Mouse (Mus musculus): Measurements from ENCODE around the gene Arhgap23. TPM values are rescaled to one million over a fixed set of nuclear protein-coding genes. Genes with fewer than 3 reads are reported as not detected.

The Arhgap23 gene
- polyA plus RNA-seq, 1 experiment from 2014 or later, result 4.2 TPM

DNA sequence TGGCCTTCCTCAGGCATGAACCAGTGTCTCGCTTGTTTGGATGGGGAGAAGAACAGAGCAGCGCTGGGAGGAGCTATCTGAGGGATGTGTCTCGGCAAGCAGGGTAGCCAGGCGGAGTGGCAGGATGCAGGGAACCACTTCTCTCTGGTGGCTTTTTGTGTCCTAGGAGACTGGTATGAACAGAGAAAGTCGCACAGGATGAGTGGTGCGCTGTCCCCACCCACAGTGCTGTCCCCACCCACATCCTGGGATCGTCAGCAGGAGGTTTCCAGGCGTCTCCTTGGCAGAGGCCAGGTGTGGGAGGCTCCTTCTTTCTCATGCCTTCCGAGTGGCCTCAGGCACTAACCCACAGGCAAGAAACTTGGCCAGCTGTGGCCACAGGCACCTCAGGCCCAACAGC lies 87.0 kb downstream of the Arhgap23 start:
- Histone ChIP-seq H3K9me3 (no peaks in the 10 kb centered on the region), H3K27me3 (peaks cover 59% of the 10 kb centered on the region), H3K4me2 (no peak overlapping the region), H3K27ac (no peak overlapping the region), H3K9ac (no peak overlapping the region), H3K36me3 (replicated peaks) (no peaks in the 10 kb centered on the region), H3K4me3 (replicated peaks) (no peak overlapping the region), H3K4me1 (peaks cover 22% of the 10 kb centered on the region)
- 38% methylated on average over 9 of the region's 9 CpGs for WGBS
- ATAC-seq (ENCODE audit: low FRiP score), result no peak

DNA sequence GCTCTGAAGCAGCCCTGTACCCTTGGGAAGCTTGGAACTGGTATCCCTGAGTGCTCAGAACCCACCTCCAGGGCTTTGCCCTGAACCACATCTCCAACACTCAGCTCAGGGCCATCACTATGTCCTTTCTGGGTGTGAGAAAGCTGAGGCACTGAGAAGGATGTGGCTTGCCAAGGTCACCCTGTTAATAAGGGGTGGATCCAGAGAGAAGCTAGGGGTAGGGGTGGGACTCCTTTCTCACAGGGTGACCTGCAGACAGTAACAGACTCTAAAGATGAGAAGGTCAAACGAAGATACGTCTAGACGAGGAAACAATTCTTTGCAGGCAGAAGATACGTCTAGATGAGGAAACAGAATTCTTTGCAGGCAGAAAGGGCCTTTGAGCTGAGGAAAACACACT lies 87.5 kb downstream of the Arhgap23 start:
- 85% methylated on average over 4 of the region's 4 CpGs for WGBS
- Histone ChIP-seq H3K36me3 (replicated peaks) (no peaks in the 10 kb centered on the region), H3K27me3 (peaks cover 55% of the 10 kb centered on the region), H3K4me3 (replicated peaks) (no peak overlapping the region), H3K4me1 (peaks cover 22% of the 10 kb centered on the region), H3K9me3 (no peaks in the 10 kb centered on the region), H3K4me2 (no peak overlapping the region), H3K27ac (no peak overlapping the region), H3K9ac (no peak overlapping the region)
- ATAC-seq (ENCODE audit: low FRiP score), result no peak

DNA sequence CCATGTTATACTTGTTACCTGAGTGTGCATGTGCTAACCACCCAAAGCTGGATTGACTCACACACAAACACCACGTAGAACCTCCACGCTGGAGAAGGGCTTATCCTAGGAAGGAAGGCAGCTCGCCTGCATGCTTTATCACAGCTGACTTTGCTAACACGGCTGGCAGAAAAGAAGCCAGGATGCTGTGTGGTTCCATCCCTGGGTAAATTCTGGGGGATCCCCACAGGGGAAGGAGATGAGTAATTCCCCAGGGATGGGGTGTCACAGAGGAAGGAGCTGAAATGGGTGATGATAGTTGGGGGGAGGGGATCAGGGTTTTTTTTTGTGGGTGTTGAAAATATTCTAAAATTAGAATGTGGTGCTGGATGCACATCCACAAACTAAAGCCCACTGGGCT lies 90.5 kb downstream of the Arhgap23 start:
- H3K4me3 ChIP-seq (replicated peaks), result no peak overlapping the region
- no peak overlapping the region for H3K4me2 ChIP-seq
- WGBS, result 86% methylated on average over 4 of the region's 4 CpGs
- H3K4me1 ChIP-seq, result peaks cover 24% of the 10 kb centered on the region
- H3K9ac ChIP-seq, result no peak overlapping the region
- H3K36me3 ChIP-seq (replicated peaks), result no peaks in the 10 kb centered on the region
- no peaks in the 10 kb centered on the region for H3K9me3 ChIP-seq
- H3K27me3 ChIP-seq, result peaks cover 25% of the 10 kb centered on the region
- ATAC-seq (ENCODE audit: low FRiP score), result no peak
- H3K27ac ChIP-seq, result no peak overlapping the region

DNA sequence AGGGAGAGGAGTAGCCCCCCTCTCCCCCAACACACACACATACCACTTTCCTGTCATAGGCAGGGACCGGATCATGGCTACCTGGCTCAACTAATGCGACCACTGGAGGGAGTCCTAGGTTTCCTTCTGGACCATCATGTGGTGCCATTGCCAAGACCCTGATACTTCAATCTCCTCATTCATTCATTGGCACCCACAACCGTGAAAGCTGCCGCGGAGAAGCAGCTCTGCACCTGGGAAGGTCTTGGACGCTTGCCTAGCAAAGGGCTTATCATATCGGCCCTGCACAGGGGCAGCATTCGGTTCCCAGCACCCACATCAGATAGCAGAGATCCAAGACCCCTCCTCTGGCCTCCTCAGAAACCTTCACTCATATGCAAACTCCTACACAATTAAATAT lies 91.0 kb downstream of the Arhgap23 start:
- no peak overlapping the region for H3K27ac ChIP-seq

DNA sequence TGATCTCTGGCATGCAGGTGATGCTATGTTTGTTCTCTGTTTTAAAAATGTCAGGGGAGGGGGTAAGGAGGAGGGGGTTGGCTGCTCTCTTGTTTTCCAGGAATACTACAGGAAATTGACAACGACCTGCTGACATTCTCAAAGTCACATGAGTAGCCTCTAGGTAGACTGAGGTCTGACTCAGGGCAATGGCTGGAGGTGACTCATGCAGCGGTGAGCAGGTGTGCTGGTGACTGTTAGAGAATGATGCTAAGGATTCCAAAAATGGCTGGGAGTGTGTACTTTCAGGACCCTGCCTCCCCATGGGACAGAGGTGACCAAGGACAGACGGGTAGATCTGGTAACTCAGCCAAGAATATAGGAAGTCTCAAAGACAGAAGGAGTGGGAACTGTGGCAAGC lies 92.9 kb downstream of the Arhgap23 start:
- Histone ChIP-seq H3K27me3 (peaks cover 3% of the 10 kb centered on the region; the same call in 1 of the 2 replicates), H3K4me2 (no peak overlapping the region), H3K4me3 (replicated peaks) (no peak overlapping the region), H3K9me3 (no peaks in the 10 kb centered on the region), H3K36me3 (replicated peaks) (no peaks in the 10 kb centered on the region), H3K4me1 (peaks cover 32% of the 10 kb centered on the region), H3K27ac (no peak overlapping the region), H3K9ac (no peak overlapping the region)
- no peak for ATAC-seq (ENCODE audit: low FRiP score)
- 83% methylated on average over 3 of the region's 3 CpGs for WGBS

More for the DNA sequence above, 91.0 kb downstream of the Arhgap23 start:
- H3K4me3 ChIP-seq (replicated peaks), result no peak overlapping the region
- H3K9ac ChIP-seq, result no peak overlapping the region
- no peaks in the 10 kb centered on the region for H3K36me3 ChIP-seq (replicated peaks)
- no peak overlapping the region for H3K4me2 ChIP-seq
- H3K4me1 ChIP-seq, result peaks cover 22% of the 10 kb centered on the region
- H3K9me3 ChIP-seq, result no peaks in the 10 kb centered on the region
- H3K27me3 ChIP-seq, result peaks cover 20% of the 10 kb centered on the region
- WGBS, result 59% methylated on average over 8 of the region's 8 CpGs
- ATAC-seq (ENCODE audit: low FRiP score), result no peak

DNA sequence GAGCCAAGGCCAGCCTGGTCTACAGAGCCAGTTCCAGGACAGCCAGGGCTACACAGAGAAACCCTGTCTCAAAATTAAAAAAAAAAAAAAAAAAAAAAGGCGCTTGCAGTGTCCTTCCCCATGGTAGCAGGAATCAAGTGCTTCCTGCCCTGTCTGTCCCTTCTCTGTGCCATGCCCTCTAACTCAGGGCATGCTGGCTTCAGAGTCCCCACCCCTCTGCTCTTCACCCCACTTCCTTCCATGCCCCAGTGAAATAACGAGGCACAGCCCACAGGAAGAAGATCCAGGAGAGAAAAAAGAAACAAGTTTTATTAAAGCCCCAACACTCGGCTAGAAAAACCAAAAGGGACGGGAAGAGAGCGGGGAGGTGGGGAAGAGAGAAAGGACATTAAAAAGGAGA lies 93.7 kb downstream of the Arhgap23 start:
- Histone ChIP-seq H3K9ac (no peak overlapping the region), H3K27me3 (no peaks in the 10 kb centered on the region; the same call in 1 of the 2 replicates), H3K4me1 (peaks cover 32% of the 10 kb centered on the region), H3K9me3 (no peaks in the 10 kb centered on the region), H3K36me3 (replicated peaks) (no peaks in the 10 kb centered on the region), H3K27ac (no peak overlapping the region), H3K4me3 (replicated peaks) (no peak overlapping the region), H3K4me2 (no peak overlapping the region)
- 53% methylated on average over 5 of the region's 5 CpGs for WGBS
- no peak for ATAC-seq (ENCODE audit: low FRiP score)

DNA sequence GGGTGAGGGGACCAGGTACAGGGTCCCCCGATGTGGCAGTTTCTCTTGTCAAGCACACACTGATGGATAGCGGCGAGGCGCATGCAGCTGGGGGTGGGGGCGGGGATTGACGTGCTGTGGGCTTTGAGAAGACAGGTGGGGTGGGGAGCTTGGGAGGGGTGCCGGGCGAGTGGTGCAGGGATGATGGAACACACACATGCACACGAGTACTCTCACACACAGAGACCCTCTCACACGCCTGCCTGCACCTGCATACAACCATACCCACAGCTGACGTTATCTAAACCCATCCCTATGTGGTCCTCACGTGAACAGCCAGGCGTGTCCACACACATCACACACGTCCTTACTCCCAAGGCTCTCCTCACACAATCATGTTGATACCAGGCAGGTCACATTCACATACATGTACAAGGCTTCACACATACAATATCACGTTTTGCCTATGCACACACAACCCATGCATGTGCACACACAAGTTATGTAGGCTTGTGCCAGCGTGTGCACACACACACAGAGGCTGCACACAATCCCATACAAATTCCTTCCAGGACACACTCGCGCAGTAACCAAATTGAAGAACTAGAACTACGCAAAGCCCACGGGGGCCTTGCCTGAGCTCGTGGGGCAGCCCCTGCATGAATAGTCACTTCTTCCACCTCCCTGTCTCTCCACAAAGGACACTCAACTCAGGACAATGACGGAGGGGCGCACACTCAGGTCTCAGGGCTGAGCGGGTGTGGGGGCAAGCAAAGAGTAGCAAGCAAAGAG lies 94.6 kb downstream of the Arhgap23 start:
- Histone ChIP-seq H3K4me1 (peaks cover 32% of the 10 kb centered on the region), H3K27ac (no peak overlapping the region; the same call in 1 of the 2 replicates), H3K4me2 (no peak overlapping the region), H3K27me3 (no peaks in the 10 kb centered on the region; the same call in 1 of the 2 replicates), H3K9ac (no peak overlapping the region), H3K9me3 (no peaks in the 10 kb centered on the region), H3K36me3 (replicated peaks) (peaks cover 6% of the 10 kb centered on the region; the same call in 1 of the 2 replicates), H3K4me3 (replicated peaks) (no peak overlapping the region)
- WGBS, result 48% methylated on average over 24 of the region's 24 CpGs
- peak; percentile 42; the same call in 1 of the 2 replicates for ATAC-seq (ENCODE audit: low FRiP score)

DNA sequence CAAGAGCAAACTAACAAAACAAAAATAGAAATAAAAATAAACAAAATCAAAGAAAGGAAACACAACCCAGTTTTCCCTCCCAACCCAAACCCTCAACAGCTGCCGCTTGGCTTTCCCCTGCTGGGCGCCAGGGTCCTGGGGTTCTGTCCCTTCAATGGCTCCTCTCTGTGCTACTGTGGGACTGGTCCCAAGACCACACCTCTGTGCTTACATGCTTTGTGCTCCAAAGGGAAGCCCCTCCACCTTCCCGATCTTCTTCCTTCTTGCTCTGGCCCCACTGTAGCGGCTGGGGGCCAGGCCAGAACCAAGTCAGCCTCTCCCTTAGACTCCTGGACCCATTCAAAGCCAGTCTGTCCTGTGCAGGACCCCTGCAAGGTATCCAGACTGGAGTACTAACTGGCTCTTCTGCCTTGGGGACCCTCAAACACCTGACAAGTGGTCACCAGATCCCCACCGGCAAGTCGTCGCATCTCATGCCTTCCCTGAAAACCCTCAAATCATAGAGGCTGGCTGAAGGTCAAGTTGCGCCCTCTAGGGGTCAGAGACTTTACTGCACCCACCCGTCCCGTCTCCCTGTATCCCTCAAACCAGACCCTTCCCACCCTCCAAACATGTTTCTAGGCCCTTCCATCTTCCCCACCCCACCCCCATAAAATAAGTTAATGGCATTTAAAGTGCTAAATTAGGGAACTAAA lies 95.8 kb downstream of the Arhgap23 start:
- Histone ChIP-seq H3K27me3 (no peaks in the 10 kb centered on the region), H3K4me2 (no peak overlapping the region), H3K27ac (no peak overlapping the region), H3K4me1 (peaks cover 32% of the 10 kb centered on the region), H3K4me3 (replicated peaks) (no peak overlapping the region), H3K9me3 (no peaks in the 10 kb centered on the region), H3K36me3 (replicated peaks) (peaks cover 18% of the 10 kb centered on the region), H3K9ac (no peak overlapping the region)
- 24% methylated on average over 10 of the region's 10 CpGs for WGBS
- no peak for ATAC-seq (ENCODE audit: low FRiP score)

DNA sequence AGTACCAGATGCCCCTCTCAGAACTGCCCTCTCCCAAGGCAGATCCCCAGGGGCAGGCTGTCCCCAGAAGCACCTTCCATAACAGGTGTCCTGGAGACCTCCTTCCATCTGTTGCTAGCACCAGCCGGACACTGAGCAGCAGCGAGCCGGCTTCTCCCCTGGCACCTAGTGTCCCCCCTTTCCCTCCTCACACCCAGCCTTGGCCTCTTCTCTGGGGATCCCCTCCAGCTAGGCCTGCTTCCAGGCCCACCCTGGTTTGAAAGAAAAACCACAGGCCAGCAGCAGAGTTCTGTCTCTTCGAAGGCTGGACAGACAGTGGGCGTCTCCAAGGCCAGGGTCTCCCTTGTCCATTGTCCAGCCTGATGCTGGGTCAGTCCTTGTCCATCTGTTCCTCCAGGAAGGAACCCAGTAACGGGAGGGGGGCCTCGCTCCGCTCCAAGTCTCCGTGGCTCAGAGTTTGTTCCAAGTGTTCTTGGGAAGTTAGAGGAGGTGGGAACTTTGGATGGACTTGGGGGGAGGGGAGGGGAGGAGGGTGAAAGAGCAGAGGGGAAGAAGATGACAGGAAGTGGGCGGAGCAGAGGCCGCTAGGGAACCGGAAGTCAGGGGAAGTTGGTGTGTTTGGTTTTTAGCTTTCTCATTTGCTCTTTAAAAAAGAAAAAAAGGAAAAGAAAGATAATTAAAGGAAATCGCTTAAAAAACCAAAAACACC lies 96.5 kb downstream of the Arhgap23 start:
- H3K4me1 ChIP-seq, result peaks cover 32% of the 10 kb centered on the region
- no peak for ATAC-seq (ENCODE audit: low FRiP score)
- no peak overlapping the region for H3K9ac ChIP-seq
- peaks cover 20% of the 10 kb centered on the region for H3K36me3 ChIP-seq (replicated peaks)
- WGBS, result 52% methylated on average over 13 of the region's 13 CpGs
- H3K27me3 ChIP-seq, result no peaks in the 10 kb centered on the region
- H3K4me3 ChIP-seq (replicated peaks), result no peak overlapping the region
- H3K27ac ChIP-seq, result no peak overlapping the region
- no peaks in the 10 kb centered on the region for H3K9me3 ChIP-seq
- H3K4me2 ChIP-seq, result no peak overlapping the region

DNA sequence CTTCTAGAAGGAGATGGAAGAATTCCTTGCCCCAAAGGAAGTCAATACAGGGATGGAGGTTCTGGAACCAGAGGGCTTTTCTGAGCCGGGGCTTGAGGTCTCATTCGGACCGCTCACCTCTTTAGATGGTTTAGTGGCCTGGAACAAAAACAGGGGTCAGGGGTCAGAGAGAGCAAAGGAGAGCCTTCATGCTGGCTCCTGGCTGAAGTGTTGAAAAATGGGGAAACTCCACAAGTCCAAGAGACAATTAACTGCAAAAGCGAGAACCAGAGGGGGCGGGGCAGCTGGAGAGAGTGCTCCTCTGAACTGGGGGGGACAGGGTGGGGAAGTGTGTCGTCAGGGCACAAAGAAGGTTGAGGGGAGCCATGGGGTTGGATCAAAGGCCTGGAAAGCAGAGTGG lies 97.2 kb downstream of the Arhgap23 start:
- peaks cover 32% of the 10 kb centered on the region for H3K4me1 ChIP-seq
- WGBS, result 15% methylated on average over 6 of the region's 6 CpGs

DNA sequence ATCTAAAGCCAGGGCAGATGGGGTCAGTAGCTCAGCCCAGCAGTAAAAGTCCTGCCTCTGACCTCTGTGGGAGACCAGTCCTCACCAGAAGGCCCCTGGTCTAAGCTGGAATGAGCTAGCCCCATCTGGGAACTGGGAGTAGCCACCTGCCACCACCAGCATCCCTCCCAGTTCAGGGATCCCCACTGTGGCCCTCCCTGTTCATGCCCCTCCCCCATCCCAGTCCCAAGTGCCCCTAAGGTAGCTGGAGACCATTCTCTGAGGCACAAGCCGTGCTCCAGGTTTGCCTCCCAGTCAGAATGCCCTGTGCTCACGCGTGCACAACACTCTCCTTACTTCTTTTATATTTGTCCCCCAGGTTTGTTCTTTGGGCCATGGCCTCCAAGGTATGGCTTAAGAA lies 97.7 kb downstream of the Arhgap23 start:
- Histone ChIP-seq H3K4me3 (replicated peaks) (no peak overlapping the region), H3K36me3 (replicated peaks) (peaks cover 29% of the 10 kb centered on the region), H3K27ac (no peak overlapping the region), H3K9ac (no peak overlapping the region), H3K4me2 (no peak overlapping the region), H3K4me1 (peaks cover 32% of the 10 kb centered on the region), H3K9me3 (no peaks in the 10 kb centered on the region), H3K27me3 (no peaks in the 10 kb centered on the region)
- 77% methylated on average over 3 of the region's 3 CpGs for WGBS
- ATAC-seq (ENCODE audit: low FRiP score), result no peak

More for the DNA sequence above, 97.2 kb downstream of the Arhgap23 start:
- Histone ChIP-seq H3K36me3 (replicated peaks) (peaks cover 25% of the 10 kb centered on the region), H3K4me2 (no peak overlapping the region), H3K27ac (no peak overlapping the region), H3K9ac (no peak overlapping the region), H3K4me3 (replicated peaks) (no peak overlapping the region), H3K9me3 (no peaks in the 10 kb centered on the region), H3K27me3 (no peaks in the 10 kb centered on the region)
- no peak for ATAC-seq (ENCODE audit: low FRiP score)

DNA sequence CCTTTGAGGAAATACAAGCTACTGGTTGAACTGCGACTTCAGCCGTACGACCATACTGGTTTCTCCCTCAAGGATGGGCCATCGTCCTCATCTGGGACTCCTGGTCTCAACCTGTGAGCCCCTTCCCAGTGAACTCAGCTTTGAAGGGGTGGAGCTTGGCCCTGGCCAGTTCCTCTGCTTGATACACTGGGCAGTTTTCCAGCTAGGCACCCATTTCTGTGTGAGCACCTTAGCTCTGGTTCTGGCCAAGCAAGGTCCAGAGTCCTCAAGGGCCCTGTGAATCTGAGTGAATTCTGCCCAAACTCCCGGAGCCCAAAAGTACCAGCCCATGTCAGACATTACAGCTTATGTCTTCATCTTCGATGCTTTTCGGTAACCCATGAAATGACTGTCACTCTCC lies 105.2 kb downstream of the Arhgap23 start:
- H3K36me3 ChIP-seq (replicated peaks), result peaks cover 73% of the 10 kb centered on the region
- no peaks in the 10 kb centered on the region; the same call in 1 of the 2 replicates for H3K27me3 ChIP-seq
- 94% methylated on average over 7 of the region's 7 CpGs for WGBS
- H3K4me3 ChIP-seq (replicated peaks), result no peak overlapping the region
- no peak overlapping the region for H3K27ac ChIP-seq
- peaks cover 22% of the 10 kb centered on the region for H3K4me1 ChIP-seq
- no peak overlapping the region for H3K4me2 ChIP-seq
- no peak overlapping the region for H3K9ac ChIP-seq
- no peak for ATAC-seq (ENCODE audit: low FRiP score)
- no peaks in the 10 kb centered on the region for H3K9me3 ChIP-seq
